Mouse (Mus musculus): Measurements from ENCODE around the gene Lpin2.

DNA sequence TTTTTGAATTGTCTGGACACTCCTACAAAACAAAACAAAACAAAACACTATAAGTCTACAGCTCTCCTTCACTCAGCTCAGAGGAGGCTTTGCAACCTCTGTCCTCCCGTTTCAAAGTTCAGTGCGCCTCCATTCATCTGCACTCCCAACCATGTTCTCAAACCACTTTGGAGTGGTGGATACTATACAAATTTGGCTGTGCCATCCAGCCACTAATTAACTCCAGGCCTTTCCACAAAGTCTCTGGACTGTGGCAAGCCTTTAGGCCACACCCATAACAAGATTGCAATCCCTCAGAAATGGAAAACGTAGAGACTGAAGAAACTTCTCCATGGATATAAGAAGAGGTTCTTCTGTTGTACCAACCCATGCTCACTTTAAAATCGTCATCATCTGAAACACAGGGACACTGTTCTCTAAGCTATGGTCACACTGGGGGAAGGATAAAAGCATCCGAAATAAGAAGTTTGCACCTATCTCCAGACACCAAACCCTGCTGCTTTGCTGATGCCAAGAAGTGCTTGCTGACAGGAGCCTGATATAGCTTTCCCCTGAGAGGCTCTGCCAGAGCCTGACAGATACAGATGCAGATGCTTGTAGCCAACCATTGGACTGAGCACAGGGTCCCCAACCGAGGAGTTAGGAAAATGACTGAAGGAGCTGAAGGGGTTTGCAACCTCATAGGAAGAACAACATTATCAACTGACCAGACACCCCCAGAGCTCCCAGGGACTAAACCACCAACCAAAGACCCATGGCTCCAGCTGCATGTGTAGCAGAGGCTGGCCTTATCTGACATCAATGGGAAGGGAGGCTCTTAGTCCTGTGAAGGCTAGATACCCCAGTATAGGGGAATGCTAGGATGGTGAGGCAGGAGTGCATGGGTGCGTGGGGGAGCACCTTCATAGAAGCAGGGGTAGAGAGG is 108.4 kb downstream of the Lpin2 start:
- TF ChIP-seq CTCF (IDR thresholded peaks at IDR 0.05; ENCODE audit: borderline replicate concordance, insufficient read depth, low read depth, low read length) (no peak), POLR2A (IDR thresholded peaks at IDR 0.05; ENCODE audit: borderline replicate concordance, insufficient read depth, low read length) (no peak)
